Mouse (Mus musculus) bone marrow, adult 2 months (tissue): ENCODE measurements around the gene Lgalsl.

Experiments used
- CTCF ChIP-seq: fragments of 200-500 bp; IDR thresholded peaks from 2 replicates; pipeline ENCODE4 v1.5.1; 2011; ENCODE audit warnings: low read length, control low read depth; ENCODE audit not compliant: control insufficient read depth, insufficient read depth
- POLR2A ChIP-seq: fragments of 200-500 bp; IDR thresholded peaks from 2 replicates; pipeline ENCODE4 v1.6.1; 2011; ENCODE audit warnings: low read depth, mild to moderate bottlenecking, control low read depth, low read length, borderline replicate concordance; ENCODE audit not compliant: control insufficient read depth

GRCm38 (mm10) chr11:20862101-20862500 lies 31.2 kb upstream of the Lgalsl start:
- no peak for TF ChIP-seq CTCF
- TF ChIP-seq POLR2A = no peak
